Mouse (Mus musculus): ENCODE results near the gene Pla1a.
"Not testable (repeated sequence)": the region's sequence is repeated elsewhere in the genome, so short reads cannot be mapped to it uniquely, and the experiment has no call there.

Pla1a gene

DNA sequence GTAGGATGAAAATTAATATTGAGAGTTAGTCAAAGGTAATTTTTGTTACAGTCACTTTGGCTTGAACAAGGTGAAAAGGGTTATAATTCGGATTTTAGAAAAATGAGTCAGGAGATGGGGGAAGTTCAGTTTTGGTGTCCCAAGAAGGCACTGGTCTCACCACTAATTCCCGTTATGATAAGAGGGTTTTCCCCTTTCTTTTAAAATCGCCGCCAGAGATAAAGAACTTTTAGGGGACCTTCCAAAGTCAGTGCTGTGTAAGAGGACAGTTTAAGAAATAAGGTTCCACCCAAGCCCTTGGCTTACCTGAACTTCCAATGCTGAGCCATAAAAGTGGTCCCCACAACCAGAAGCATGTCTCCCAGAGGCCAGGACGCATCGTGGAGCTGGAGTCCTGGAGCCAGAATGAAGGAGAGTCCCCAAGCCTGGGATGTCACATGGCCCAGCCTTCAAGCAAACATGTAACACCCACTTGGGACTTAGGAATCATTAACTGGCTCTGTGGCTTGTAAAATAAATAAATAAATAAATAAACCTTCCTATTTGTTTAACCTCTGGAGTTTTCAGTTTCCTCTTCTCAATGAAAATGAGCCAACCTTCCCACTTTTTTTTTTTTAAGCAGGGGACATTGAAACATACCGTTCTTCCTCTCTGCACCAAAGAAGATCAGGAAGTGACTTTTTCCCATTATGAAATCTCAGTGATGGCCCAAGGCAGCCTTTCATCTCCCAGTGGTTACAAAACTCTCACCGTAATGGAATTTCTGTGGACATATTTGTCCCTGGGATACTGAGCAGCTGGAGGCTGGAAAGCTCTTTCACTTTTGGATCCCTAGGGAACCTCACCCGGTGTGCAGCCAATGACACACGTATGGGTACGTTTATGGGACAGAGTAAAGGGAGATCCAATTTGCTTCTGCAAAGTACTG, at the start of gene Pla1a:
Gene Pla1a (minus strand): TSS at position 648 of the 928 bp plus-strand sequence.
- no peak for DNase-seq

DNA sequence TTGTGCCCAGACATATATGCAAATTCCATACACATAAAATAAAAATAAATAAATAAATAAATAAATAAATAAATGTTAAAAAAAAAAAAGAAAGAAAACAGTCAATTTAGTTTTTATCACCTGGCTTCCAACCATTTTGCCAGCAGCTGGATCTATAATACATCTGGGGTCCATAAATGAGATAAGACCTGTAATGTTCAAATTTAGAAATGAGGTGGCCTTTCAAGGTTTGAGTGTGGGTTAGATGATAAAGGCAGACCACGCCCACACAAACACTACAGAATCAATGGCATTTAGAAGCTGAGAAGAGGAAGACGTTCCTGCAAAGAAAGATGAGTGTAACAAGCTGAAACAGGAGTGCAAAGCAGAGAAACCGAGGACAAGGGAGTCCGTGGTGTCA, 48.4 kb upstream of the Pla1a start:
- no peak for DNase-seq

DNA sequence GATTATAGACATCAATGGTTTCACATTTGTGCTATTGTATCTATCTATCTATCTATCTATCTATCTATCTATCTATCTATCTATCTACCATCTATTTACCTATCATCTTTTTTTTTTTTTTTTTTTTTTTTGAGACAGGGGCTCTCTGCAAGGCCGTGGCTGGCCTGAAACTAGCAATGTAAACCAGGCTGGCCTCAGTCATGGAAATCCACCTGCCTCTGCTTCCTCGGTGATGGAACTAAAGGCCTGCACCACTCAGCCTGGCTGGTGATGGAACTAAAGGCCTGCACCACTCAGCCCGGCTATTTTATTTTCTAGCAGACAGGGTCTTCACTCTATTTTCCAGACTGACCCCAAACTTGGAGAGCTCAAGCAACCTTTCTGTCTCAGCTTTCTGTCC, 45.4 kb upstream of the Pla1a start:
- DNase-seq = no peak

DNA sequence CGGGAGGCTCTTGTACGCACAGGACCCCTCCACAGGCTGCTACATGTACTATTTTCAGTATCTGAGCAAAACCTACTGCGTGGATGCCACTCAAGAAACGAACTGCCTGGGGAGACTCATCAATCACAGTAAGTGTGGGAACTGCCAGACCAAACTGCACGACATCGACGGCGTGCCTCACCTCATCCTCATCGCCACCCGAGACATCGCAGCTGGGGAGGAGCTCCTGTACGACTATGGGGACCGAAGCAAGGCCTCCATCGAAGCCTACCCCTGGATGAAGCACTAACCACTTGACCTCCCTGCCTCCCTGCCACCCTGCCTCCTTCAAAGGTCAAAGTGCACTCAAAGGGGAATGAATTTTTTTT, 44.3 kb upstream of the Pla1a start:
- not testable (repeated sequence) for DNase-seq

DNA sequence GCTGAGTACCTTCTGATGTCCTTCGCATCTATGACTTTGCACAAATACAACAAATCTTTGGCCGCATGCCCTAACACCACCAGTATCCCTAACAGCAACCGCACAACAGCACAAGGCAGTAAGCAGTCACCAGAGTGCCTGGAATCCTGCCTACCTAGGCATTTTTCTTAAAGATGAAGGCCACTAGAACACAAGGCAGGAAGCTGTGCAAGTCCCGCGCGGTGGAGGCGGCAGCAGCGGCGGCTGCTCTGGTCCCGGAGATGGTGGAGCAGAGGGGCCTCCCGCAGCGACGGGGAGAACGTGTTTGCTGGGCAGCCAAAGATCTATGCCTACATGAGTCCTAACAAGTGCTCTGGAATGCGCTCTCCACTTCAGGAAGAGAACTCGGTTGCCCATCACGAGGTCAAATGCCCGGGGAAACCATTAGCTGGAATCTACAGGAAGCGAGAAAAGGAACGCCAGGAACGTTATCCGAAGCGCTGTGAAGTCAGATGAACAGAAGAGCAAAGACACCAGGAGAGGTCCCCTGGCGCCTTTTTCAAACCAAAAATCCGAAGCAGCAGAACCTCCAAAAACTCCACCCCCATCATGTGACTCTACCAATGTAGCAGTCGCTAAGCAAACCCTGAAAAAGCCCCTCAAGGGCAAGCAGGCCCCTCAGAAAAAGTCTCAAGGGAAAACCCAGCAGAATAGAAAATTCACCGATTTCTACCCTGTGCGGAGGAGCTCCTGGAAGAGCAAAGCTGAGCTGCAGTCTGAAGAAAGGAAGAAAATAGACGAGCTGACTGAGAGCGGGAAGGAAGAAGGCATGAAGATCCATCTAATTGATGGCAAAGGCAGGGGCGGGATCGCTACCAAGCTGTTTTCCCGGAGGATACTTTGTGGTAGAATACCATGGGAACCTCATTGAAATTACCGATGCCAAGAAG, 43.6 kb upstream of the Pla1a start:
- DNase-seq = peak; percentile 21

DNA sequence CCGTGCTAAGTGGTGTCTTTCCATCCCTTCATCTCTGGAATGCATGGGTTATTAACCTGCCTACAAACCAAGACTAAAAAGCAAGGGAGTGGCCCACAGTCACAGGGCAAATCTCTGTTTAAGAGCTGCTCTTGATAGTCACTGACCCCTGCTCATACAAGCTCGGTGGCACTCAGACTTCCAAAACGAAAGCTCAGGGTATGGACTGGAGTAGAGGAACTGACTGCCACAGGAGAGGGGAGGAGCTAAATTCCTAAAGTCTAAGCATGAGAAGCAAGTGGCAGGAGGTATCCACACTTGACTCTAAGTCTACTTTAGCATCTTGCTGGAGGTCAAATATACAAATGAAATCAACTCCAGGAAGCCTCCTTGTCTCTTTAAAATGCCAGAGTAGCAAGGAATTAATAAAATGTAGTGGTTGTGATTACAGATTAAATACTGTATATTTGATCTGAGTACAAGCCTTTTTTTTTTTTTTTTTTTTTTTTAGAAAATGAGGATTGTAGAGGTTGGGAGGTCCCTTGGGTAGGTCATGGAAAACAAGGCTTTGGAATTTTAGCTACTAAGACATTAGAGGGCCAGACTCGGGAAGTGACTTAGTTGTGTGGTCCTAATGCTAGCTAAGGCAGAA, 42.9 kb upstream of the Pla1a start:
- no peak for DNase-seq

DNA sequence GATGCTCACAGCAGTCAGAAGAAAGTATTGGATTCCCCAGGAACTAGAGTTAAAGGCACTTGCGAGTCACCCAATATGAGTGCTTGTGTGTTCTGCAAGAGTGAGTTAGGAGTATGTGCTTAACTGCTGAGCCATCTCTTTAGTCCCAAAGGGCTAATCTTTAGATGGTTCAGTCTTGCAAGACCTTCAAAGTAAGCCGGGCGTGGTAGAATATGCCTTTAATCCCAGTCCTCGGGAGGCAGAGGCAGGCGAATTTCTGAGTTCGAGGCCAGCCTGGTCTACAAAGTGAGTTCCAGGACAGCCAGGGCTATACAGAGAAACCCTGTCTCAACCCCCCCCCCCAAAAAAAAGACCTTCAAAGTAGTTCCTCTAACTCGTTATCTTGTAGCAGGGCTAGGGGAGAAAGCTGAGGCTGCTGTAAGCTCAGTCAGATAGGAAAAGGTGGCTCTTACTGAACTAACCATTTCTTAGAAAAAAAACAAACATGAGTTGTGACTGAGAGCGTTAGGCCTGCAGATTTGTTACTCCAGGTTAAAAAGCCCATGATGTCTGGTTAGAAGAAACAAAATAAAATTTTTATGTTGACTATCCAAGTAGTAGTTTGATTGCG, 41.8 kb upstream of the Pla1a start:
- no peak for DNase-seq

DNA sequence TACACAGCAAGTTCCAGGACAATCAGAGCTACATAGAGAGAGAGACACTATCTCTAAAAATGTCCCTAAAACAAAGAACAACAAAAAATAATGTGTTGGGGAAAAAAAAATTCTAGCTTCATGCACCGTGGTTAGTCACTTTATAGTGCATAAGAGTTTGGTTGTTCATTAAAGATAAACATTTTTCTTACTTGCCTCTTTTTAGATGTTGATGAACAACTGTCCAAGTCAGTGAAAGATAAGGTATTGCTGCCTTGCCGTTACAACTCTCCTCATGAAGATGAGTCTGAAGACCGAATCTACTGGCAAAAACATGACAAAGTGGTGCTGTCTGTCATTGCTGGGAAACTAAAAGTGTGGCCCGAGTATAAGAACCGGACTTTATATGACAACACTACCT, 40.7 kb upstream of the Pla1a start:
- DNase-seq = no peak

DNA sequence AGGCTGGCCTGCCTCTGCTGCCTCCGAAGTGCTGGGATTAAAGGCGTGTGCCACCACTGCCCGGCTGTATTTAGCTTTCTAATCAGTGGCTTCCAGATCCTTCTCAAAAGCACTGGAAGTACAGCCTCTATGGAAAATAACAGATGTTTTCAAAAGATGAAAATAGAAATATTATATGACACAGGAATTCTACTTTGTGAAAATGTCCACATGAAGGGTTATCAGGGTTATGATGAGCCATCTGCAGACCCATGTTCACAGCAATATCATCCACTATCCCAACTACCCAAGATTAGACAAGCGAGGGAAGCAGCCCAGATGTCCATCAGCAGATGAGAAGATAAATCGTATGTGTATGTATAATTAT, 39.5 kb upstream of the Pla1a start:
- no peak for DNase-seq

DNA sequence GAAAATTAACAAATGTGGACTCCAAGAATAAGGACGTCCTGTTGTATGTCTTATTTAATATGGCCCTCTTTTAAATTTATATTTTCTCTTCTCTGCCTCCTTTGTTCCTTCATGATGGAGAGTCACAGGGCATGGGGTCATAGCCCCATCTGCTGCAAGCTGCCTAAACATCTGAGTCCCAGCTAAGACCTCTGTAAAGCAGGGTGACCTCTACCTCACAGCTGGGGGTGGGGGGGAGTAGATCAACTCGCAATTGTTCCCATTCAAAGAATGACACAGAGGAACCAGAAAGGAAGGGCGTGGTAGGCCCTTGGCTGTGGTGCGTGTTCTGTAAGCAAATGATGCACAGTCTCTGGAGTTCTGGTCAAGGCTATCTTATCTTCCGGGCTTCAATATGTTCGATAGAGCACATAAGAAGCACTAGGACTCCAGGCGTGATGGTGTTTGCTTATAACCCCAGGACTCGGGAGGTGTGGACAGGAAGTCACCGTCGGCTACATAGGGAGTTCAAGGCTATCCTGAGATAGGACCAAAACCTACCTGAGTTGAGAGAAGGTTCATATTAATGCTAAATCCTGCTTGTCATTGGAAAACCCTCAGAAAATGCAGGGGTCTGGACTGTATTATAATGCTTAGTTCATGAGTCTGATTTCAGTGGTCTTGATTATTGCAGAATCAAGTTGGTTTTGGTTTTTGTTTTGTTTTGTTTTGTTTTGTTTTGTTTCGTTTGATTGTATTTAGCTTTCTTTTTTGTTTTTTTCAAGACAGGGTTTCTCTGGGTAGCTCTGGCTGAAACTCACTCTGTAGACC, 39.0 kb upstream of the Pla1a start:
- DNase-seq = no peak

DNA sequence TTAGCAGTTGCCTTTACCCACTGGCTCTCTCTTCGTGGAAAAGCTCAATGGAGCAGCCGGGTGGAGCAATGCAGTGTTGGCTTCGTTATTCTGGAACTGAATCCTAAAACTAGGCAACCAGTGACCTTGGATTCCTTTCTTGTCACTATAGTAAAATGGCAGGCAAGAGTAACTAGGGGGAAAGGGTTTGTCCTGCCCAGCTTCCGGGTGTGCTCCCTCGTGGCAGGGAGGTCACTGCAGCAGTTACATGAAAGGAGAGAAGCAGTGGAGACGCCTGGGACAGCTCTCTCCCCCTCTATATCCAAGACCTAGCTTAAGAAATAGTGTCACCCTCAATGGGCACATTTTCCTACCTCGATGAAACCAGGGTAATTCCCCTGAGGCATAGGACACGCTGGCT, 36.5 kb upstream of the Pla1a start:
- DNase-seq = no peak

DNA sequence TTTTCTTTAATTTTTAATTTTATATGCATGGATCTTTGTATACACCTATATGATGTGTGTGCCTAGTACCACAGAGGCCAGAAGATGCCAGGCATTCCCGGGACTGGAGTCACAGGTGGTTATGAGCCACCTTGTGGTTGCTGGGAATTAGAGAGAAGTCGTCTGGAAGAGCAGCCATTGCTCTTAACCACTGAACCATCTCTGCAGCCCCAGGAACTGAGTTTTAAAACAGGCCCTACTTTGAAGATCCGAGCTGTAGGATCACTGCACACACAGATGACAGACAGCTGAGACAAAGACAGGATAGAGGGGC, 35.7 kb upstream of the Pla1a start:
- no peak for DNase-seq

DNA sequence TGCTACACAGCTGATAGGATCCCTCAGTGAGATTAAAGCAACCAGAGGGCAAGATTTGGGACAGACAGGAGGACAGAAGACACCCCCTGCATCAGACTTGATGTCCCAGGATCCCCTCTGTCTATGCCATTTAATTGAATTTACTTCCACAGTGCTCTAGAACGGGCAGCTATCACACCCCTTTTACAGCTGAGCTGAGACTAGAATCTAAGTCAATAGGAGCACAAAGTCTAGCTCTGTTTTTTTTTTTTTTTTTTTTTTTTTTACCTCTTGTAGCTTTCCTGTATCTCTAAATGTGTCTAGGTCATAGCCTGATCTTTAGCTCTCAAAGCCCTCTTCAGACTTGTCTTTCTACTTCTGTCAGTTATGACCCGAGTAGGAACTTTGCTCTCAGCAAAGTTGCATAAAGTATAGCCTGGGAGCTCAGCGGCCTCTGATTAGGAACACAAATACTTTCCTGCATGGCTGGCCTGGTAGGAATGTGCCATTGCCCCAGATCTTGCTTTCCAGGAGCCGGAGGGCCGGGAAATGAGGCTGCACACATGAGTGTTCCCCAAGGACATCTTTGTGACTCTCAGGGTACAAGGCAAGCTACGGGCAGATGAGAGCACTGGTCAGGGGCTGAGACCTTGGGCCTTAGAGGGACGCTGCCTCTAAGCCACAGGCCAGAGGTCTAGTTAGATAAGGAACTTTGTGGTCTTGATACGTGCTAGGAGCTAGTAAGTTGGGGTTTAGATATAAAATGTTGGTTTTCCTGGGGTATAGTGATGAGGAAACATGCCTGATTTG, 35.2 kb upstream of the Pla1a start:
- no peak for DNase-seq

DNA sequence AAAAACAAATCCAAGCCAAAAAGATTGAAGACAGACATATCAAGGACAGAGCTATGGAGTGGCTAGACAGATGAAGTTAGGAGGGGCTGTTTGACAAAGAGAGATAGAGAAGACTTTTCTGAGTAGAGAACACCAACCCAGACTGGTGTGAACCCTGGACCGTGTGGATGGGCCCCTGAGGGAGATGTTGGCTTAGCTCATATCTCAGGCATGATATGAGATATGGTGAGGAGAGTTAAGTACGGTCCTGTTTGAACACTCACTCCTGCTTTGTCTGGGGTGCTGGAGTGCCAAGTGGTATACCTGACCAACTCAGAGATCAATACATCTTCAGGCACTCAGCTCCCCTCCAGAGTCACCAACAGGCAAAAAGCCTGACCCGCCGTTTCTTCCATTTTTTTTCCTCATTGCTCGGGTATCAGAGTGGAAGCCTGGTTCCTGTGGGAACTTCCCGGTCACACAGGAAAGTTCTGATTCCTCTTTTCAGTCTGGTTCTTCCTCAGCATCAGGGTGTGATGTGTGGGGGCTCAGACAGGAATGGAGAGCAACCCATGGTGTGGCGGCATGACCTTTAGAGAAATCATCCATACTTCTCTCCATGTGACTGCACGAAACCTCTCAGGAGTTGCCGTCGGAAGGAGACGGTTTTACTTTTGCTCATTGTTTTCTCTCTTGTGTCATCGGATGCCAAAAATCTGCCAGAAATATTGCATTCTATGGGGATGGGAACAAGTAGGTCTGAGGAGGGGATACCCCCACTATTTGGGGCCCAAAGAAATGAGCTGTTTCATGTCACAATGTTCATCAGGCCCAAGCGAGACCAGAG, 34.4 kb upstream of the Pla1a start:
- no peak for DNase-seq

DNA sequence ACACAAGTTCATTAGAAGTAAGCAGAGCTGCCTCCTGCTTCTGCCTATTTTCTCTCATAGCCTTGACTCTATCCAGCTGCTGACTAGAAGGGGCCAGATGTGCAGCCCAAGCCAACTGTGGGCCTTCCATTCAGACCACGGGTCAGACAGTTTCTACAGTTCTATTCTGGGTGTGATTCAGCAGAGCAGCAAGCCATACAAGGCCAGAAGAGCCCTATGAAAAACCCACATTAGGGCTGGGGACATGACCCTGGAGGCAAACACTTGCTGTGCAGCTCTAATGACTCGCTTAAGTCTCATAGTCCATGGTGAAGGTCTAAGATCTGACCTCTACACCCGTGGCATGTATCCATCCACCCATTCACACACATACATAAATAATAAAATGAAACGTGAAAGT, 33.1 kb upstream of the Pla1a start:
- DNase-seq = no peak

DNA sequence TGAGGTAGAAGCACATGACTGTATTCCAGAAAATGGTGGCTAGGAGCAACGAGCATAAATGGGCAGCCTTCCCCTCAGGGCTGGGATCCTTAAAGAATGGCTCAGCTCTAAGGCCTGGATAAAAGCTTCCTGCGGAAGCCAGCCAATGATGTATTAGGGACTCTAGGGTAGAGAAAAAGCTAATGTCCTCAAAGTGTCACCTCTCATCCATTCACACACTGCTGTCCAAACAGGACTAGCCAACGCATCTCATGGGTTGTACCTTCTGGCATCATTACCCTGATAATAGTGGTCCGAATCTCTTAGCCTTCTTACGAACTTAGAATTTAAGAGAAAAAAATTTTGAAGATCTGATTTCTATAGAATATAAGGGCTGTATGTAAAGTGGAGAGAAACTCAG, 30.4 kb upstream of the Pla1a start:
- no peak for DNase-seq

DNA sequence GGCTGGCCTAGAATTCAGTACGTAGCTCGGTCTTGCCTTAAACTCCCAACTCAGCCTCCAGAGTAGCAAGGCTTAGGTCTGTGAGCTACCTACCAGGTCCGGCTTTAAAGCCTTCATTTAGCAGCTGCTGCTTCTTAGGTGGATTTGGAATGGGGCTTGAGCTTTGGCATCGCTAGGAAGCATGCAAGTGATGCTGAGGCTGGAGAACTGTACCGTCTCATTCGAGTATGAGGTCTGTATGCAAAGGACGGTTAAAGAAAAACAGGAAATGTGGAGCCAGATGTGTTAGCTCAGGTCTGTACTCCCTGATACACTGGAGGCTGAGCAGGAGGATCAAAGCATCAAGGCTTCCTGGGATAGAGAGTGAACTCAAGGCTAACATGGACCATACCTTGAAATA, 29.2 kb upstream of the Pla1a start:
- DNase-seq = no peak

DNA sequence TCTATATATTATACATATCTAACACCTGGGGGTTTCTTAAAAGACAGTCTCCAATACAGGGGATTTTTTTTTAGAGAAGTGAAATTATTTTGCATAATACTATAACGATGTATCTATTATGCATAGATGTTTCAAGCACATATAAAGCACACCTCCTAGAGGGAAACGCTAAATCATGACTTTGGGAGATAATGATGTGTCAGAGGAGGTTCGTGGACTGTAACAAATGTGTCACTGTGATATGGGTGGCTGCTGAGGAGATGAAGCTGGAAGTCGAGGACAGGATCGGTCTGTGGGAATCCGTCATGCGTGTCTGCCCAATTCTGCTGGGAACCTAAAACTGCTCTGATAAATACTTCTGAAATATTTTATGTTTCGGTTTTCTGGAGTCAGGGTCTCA, 28.8 kb upstream of the Pla1a start:
- no peak for DNase-seq

DNA sequence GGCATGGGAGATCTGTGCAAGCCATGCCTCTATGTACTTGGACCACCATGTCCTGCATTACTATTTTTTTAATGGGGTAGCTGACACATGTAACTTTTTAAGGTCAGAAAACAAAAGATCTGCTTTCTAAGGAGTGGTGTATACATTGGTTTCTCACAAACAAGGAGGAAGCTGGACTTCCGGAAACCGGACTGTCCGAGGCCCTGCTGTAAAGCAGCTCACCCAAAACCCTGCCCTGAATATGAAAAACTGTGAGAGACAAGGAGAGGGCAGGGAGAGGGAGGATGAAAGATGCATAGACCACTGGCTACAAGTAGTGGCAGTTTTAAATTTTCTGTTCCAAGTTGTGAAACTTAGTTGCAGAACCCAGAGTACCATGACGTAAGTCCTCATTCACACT, 27.0 kb upstream of the Pla1a start:
- no peak for DNase-seq

DNA sequence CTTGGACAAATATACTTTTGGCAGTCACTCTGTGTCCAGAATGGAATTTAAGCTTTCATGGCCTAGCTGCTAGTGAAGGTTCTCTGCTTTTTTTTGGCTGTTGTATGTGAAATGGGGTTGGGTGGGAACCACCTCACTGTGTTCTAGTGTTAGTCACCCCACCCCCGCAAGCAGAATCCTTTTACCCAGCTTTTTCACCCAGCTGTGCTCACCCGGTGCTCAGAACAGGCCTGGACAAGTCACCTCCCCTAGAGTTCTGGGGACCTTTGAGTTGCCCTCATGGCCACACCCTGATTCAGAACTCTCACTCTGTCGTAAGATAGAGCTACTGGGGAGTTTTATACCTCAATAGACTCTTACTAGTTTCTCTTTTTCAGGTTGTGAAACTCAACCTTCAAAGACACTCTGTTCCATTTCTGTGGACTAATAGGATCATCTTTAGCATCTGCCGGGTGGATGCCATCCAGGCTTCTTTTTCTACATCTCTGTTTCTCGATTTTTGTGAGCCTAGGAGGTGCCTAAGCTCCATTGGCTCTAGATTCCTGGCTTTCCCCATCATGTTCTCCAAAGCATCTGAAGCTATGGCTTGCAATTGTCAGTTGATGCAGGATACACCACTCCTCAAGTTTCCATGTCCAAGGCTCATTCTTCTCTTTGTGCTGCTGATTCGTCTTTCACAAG, 25.8 kb upstream of the Pla1a start:
- no peak for DNase-seq
